Mouse (Mus musculus): ENCODE data around the gene Cmtm2a. TPM values are rescaled to one million over a fixed set of nuclear protein-coding genes. Genes with fewer than 3 reads are reported as not detected.

The Cmtm2a gene
- total RNA-seq, 2 experiments from 2014 or later = not detected

Other genes with a start within 250 kb of the Cmtm2a start
- gene Cdh5, start 191.6 kb downstream of the Cmtm2a start, total RNA-seq (2021) = 100 to 1,000 TPM; 117 to 119 TPM
- gene Bean1, start 122.7 kb downstream of the Cmtm2a start, total RNA-seq (2021) = 1 to 10 TPM; 3.6 to 6.1 TPM
- gene Tk2, start 44.6 kb downstream of the Cmtm2a start, total RNA-seq (2021) = 10 to 100 TPM; 60.1 to 71.0 TPM
- 10 to 100 TPM; 67.3 to 71.8 TPM for gene Cklf, start 42.3 kb downstream of the Cmtm2a start, total RNA-seq (2021)
- gene Gm45711, start 16.9 kb upstream of the Cmtm2a start, total RNA-seq (2021) = not detected
- gene Cmtm1, start 17.0 kb upstream of the Cmtm2a start, total RNA-seq (2021) = not detected
- gene Gm11020, start 28.4 kb upstream of the Cmtm2a start, total RNA-seq (2021) = not detected
- not detected for gene Cmtm2b, start 29.0 kb upstream of the Cmtm2a start, total RNA-seq (2021)
- gene Cmtm3, start 46.2 kb upstream of the Cmtm2a start, total RNA-seq (2021) = 100 to 1,000 TPM; 104 to 105 TPM
- gene Cmtm4, start 102.6 kb upstream of the Cmtm2a start, total RNA-seq (2021) = 10 to 100 TPM; 26.9 to 29.6 TPM
- gene Dync1li2, start 149.9 kb upstream of the Cmtm2a start, total RNA-seq (2021) = 100 to 1,000 TPM; 134 to 162 TPM
- under 1 TPM; 0.11 to 0.39 TPM for gene Terb1, start 216.7 kb upstream of the Cmtm2a start, total RNA-seq (2021)
- gene Nae1, start 241.5 kb upstream of the Cmtm2a start, total RNA-seq (2021) = 10 to 100 TPM; 39.6 to 48.0 TPM
- gene Car7, start 241.5 kb upstream of the Cmtm2a start, total RNA-seq (2021) = 1 to 10 TPM; 1.7 to 2.0 TPM

Data from adrenal gland, postnatal 4 days (tissue).